Mouse (Mus musculus): ENCODE results near the gene Ooep.
A peak's percentile ranks its signal among the peaks of the same experiment; 100 is the strongest.
"Not testable (repeated sequence)": the region's sequence is repeated elsewhere in the genome, so short reads cannot be mapped to it uniquely, and the experiment has no call there.

Ooep gene

GRCm38 (mm10) chr9:78367959-78368358, 10.6 kb downstream of the Ooep start, which contains the start of gene Dppa5a:
Dppa5a (minus strand) TSS chr9:78368177.
- not testable (repeated sequence) for DNase-seq (ENCODE audit: low spot score in 2 of 2)

DNA sequence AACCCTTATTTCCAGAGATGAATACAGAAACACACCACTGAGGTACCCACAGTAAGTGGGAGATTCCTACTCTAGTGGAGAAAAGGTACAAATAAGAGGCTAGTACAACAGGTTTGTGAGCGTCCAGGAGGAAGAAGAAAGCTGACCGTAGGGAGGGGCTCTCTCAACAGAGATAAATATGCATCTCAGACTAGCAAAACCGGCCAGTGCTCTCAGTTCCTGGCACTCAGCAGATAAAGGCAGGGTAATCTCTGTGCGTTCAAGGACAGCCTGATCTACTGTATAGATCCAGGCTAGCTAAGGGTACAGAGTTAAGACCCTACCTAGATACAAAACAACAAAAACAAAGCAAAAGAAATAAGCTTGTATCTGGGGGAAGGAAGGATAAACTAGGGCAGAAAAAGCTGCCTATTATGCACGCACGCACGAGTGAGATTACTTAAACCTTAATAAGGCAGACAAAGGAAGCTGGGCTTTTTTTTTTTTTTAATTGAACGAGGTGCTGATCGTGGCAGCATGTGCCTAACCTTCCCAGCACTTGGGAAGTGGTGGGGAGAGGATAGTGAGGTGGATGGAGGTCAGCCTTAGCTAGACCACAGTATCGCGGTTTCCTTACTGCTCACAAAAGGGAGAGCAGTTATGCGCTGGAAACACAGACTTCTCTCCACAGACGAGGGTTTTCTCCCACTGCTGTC, 12.5 kb downstream of the Ooep start:
- DNase-seq (ENCODE audit: low spot score in 2 of 2): no peak

- DNase-seq (ENCODE audit: low spot score in 2 of 2): no peak
Observed at GRCm38 (mm10) chr9:78364701-78365100, 13.8 kb downstream of the Ooep start.

GRCm38 (mm10) chr9:78363374-78363773, 15.2 kb downstream of the Ooep start:
- no peak for DNase-seq (ENCODE audit: low spot score in 2 of 2)

- DNase-seq (ENCODE audit: low spot score in 2 of 2): no peak
Observed at GRCm38 (mm10) chr9:78360484-78360872, 18.0 kb downstream of the Ooep start.

DNA sequence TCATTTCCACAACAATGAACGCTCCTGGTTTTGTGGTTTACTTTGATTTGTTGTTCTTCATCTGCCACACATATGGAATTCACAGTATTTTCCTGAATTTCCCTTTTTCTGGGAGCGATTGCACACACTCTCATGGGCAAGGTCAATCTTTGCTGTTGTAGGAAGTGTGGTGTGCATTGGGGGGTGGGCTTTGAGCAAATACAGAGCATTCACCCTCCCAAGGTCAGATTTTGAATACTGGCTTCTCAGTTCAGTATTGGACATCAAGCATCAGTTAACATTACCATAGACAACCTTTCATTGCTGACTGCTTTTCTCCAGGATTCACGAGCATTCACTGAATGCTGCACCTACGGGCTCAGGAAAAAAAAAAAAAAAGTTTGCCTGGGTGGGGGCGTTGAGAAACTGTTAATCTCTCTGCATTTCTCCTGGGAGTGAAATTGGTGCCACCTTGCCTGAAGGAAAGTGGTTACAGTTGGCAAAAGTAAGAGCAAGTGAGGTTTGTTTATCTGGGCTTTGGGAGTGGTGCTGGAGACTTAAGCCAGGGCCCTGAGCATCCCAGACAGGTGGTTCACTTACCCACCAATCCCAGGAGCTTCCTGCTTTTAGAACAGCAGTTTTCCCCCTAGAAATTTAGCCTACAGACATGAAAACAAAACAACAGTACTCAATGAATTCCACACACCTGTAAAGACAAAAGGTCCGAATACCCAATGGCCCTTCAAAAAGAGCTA, 18.6 kb downstream of the Ooep start:
- DNase-seq (ENCODE audit: low spot score in 2 of 2): no peak

DNA sequence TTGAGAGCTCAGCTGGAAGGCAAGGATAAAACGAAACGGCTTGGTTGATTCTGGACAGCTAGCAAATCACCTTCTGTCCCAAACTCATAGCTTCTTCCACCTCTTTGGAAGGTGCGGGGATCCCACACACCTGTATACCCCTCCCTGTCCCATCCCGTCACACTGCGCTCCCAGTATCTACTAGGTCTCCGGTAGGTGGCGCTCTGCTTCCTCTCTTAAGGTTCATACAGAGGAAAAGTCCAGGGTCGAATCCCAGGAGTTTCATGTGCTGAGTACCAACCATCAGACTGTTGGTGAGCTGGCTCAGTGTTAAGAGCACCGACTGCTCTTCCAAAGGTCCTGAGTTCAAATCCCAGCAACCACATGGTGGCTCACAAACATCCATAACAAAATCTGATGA, 20.5 kb downstream of the Ooep start:
- DNase-seq (ENCODE audit: low spot score in 2 of 2): peak; percentile 23 to 70

GRCm38 (mm10) chr9:78355611-78356010, 22.9 kb downstream of the Ooep start, which contains the start of gene Gsta2:
Gsta2 (minus strand) TSS chr9:78355788.
- DNase-seq (ENCODE audit: low spot score in 2 of 2): no peak

- no peak for DNase-seq (ENCODE audit: low spot score in 2 of 2)
Observed at GRCm38 (mm10) chr9:78354665-78355578, 23.6 kb downstream of the Ooep start.

DNA sequence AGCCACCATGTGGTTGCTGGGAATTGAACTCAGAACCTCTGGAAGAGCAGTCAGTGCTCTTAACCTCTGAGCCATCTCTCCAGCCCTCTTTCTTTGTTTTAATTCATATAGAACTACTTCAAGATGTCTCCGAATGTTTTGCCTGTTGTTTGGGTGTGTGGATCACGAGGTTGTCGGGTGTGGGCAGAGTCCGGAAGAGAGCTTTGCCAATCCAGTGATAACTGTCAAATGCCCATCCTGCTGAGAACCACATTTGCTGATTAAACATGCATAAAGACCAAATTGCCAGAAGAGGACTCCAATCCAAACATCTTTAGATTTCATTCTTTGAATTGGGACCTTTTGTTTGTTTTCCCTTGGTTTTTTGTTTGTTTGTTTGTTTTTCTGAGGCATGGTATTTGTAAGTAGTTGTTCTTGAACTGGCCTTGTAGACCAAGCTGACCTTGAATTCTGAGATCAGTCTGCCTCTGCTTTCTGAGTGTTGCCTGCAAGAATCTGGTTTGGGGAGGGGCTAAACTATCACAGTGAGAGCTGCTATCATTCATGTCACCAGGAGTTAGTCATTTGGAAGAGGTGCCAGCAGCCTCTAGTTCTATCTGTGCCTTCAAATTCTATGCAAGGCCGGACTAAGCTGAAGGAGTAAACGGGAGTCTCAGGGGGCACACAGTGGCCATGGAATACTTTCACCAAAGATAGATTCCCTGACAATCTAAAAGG, 26.9 kb downstream of the Ooep start:
- no peak for DNase-seq (ENCODE audit: low spot score in 2 of 2)

- DNase-seq (ENCODE audit: low spot score in 2 of 2): not testable (repeated sequence)
Observed at GRCm38 (mm10) chr9:78350007-78350406, 28.5 kb downstream of the Ooep start.

- DNase-seq (ENCODE audit: low spot score in 2 of 2): not testable (repeated sequence)
Observed at GRCm38 (mm10) chr9:78349141-78349540, 29.4 kb downstream of the Ooep start.

DNA sequence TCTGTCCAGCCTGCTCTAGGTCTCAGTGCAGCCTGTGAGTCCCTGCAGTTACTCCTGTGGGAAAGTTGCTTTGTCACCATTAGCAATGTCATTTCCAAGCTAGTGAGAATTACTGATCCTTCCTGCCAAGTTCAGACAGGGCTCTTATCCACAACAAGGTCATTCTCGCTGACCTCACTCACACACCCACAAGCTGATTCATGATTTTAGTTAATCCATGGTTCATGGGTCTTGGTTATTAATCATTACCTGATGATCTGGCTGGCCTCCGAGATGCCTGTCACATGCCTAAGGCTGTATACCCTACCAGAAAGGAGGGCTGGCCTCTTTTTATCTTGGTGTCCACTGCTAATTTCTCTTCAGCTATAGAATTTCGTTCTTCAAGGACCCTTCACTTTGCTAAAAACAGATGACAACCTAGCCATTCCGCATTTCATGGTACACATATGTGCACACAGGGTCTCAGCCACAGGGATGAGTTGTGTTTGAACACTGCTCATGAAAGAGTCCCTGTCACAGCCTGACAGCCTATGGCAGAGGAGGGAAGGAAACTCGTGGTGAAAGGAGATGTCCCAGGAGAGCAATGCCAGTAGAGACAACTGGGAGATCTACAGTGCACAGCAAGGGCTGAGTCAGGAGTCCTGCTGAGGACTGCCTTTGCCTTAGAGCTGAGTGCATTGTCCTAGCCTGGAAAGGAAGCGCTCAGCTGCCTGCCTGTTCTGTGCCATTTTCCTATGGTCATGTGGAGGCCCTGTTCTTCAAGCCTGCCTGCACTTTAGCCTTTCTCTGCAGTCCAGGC, 30.1 kb downstream of the Ooep start:
- DNase-seq (ENCODE audit: low spot score in 2 of 2): not testable (repeated sequence)

- no peak for DNase-seq (ENCODE audit: low spot score in 2 of 2)
Observed at GRCm38 (mm10) chr9:78347004-78347403, 31.5 kb downstream of the Ooep start.

- not testable (repeated sequence) for DNase-seq (ENCODE audit: low spot score in 2 of 2)
Observed at GRCm38 (mm10) chr9:78345235-78345634, 33.3 kb downstream of the Ooep start.

DNA sequence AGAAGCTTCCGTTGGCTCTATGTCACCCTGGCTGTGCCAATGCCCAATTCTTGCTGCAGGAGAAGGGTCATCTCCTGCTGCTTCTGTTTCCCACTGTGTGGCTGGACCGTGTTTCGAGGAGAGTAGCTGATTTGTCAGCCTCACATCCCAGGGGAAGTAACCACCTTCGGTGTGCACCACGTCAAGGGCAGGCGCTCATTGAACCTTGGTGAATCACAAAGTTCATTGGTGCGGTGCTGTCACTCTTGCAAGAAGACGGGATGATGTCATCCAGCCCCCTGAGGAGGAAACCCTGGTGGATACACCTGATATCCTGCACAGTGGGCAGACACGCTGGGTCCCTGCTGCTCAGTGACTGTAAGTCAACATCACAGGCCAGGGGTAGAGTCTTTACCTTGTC, 35.5 kb downstream of the Ooep start:
- not testable (repeated sequence) for DNase-seq (ENCODE audit: low spot score in 2 of 2)

GRCm38 (mm10) chr9:78342494-78342893, 36.0 kb downstream of the Ooep start:
- not testable (repeated sequence) for DNase-seq (ENCODE audit: low spot score in 2 of 2)

GRCm38 (mm10) chr9:78340324-78340723, 38.2 kb downstream of the Ooep start:
- peak in 1 of 2 experiments; percentile 55 for DNase-seq (ENCODE audit: low spot score in 2 of 2)

DNA sequence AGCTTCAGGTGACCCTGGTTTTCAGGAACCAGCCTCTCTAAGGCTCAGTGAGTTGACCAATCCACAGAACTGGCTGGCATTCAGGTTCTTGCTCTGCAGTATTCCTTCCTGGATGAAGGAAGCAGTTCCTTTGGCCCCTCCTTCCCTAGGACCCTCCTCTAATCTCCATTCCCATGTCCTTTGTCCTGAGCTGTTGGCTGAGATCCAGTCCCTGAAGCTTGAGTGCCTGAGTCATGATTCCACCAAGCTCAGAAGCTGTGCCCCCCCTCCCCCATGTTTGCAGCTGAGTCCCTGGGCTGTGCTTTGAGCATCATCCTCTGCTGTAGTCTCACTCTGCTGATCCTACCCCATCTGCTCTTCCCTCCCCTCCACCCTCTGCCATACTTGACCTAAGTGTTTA, 41.5 kb downstream of the Ooep start:
- not testable (repeated sequence) for DNase-seq (ENCODE audit: low spot score in 2 of 2)

GRCm38 (mm10) chr9:78327289-78327688, 51.2 kb downstream of the Ooep start, which contains the start of gene Omt2b:
Omt2b (plus strand) TSS chr9:78327589.
- not testable (repeated sequence) for DNase-seq (ENCODE audit: low spot score in 2 of 2)

All from thymus, postnatal 10 days (tissue).